Mouse (Mus musculus) intestine, postnatal 0 days (tissue): ENCODE results near the gene Hist1h2ai. TPM values are rescaled to one million over a fixed set of nuclear protein-coding genes. Genes with fewer than 3 reads are reported as not detected.
"Not testable (repeated sequence)": the region's sequence is repeated elsewhere in the genome, so short reads cannot be mapped to it uniquely, and the experiment has no call there.

Source experiments
- ATAC-seq: fragments of 200-750 bp; cut with Nextera tagmentation; 2 replicates; pipeline ENCODE4 v1.8.0; 2017; ENCODE audit warnings: mild to moderate bottlenecking, moderate TSS enrichment, moderate library complexity
- H3K27ac ChIP-seq: fragments of 300-500 bp; sonication (generic); 2 replicates; pipeline ENCODE4 v1.5.1; 2014; ENCODE audit warnings: mild to moderate bottlenecking, low read depth, low read length, moderate library complexity
- H3K27me3 ChIP-seq: fragments of 300-500 bp; sonication (generic); replicated peaks from 2 replicates; pipeline ENCODE4 v1.6.1; 2014; ENCODE audit warnings: low read length, mixed read lengths; ENCODE audit not compliant: control insufficient read depth, insufficient read depth
- H3K36me3 ChIP-seq: fragments of 300-500 bp; sonication (generic); 2 replicates; pipeline ENCODE4 v1.6.1; 2014; ENCODE audit warnings: mild to moderate bottlenecking, moderate library complexity; ENCODE audit not compliant: control insufficient read depth, insufficient read depth
- H3K4me1 ChIP-seq: fragments of 300-500 bp; sonication (generic); replicated peaks from 2 replicates; pipeline ENCODE4 v1.6.1; 2014; ENCODE audit warnings: antibody characterized with exemption, low read length, mixed read lengths; ENCODE audit not compliant: control insufficient read depth, insufficient read depth
- H3K4me2 ChIP-seq: fragments of 300-500 bp; sonication (generic); replicated peaks from 2 replicates; pipeline ENCODE4 v1.6.1; 2014; ENCODE audit warnings: low read depth, mild to moderate bottlenecking, moderate library complexity
- H3K4me3 ChIP-seq: fragments of 300-500 bp; sonication (generic); 2 replicates; pipeline ENCODE4 v1.5.1; 2014; ENCODE audit warnings: low read depth, low read length
- H3K9ac ChIP-seq: fragments of 300-500 bp; sonication (generic); 2 replicates; pipeline ENCODE4 v1.6.1; 2014; ENCODE audit warnings: mild to moderate bottlenecking, low read depth, low read length
- H3K9me3 ChIP-seq: fragments of 300-500 bp; sonication (generic); 2 replicates; pipeline ENCODE4 v1.6.1; 2016; ENCODE audit warnings: mixed run types; ENCODE audit not compliant: control insufficient read depth
- CTCF ChIP-seq: sonication (generic); IDR thresholded peaks from 2 replicates; pipeline ENCODE4 v1.5.1; 2016; ENCODE audit warnings: low read depth, mild to moderate bottlenecking, control low read depth, antibody characterized with exemption, moderate library complexity
- whole genome bisulfite sequencing: fragments of 180-500 bp; shearing (Covaris S2); extraction: QIAGEN DNeasy Blood & Tissue Kit; methylation state at CpG from one replicate; pipeline ENCODE4 v1.1.7; 2014; 5-methylcytosine and 5-hydroxymethylcytosine counted together
- polyA plus RNA-seq: library from polyadenylated mRNA; unstranded; fragments of >200 nt; fragmentation: Nextera tagmentation; extraction: Ambion mirVana; gene quantifications from 2 replicates; pipeline ENCODE4 v1.2.1, GENCODE M21; 2015

The Hist1h2ai gene
- polyA plus RNA-seq, 1 experiment from 2014 or later, result 6.1 TPM

- Histone ChIP-seq H3K4me2 (peak overlapping the region; percentile 76), H3K27ac (0 out of 2 replicates have a peak overlapping the region, but pooled peaks have one; percentile 28), H3K9me3 (no peaks in the 10 kb centered on the region), H3K36me3 (no peaks in the 10 kb centered on the region), H3K4me3 (peak overlapping the region; percentile 46), H3K27me3 (no peaks in the 10 kb centered on the region), H3K9ac (peak overlapping the region; percentile 23), H3K4me1 (no peaks in the 10 kb centered on the region)
- WGBS, result 3% methylated on average over 5 of the region's 5 CpGs
- no peak for TF ChIP-seq CTCF
- no peak for ATAC-seq
These were observed 33.4 kb downstream of the Hist1h2ai start for GRCm38 (mm10) chr13:21749387-21750158.

GRCm38 (mm10) chr13:21750159-21751017 lies 34.2 kb downstream of the Hist1h2ai start, which contains the start of gene Hist1h4k:
Hist1h4k (minus strand) TSS chr13:21750505.
- Histone ChIP-seq H3K27ac (0 out of 2 replicates have a peak within 1 kb of the TSS, but pooled peaks have one; percentile 28), H3K4me3 (peak within 1 kb of the TSS; percentile 46), H3K4me2 (peak within 1 kb of the TSS; percentile 76), H3K9ac (peak within 1 kb of the TSS; percentile 23)
- not testable (repeated sequence) for H3K4me1 ChIP-seq, H3K27me3 ChIP-seq, H3K9me3 ChIP-seq, H3K36me3 ChIP-seq
- WGBS, result under 1% methylated on average over 41 of the region's 56 CpGs
- peak; percentile 66 for ATAC-seq

GRCm38 (mm10) chr13:21751417-21751816 lies 35.2 kb downstream of the Hist1h2ai start:
- ATAC-seq, result no peak
- no peaks in the 10 kb centered on the region for H3K4me1 ChIP-seq
- no peak overlapping the region for H3K4me3 ChIP-seq
- no peak overlapping the region for H3K27ac ChIP-seq
- no peaks in the 10 kb centered on the region for H3K9me3 ChIP-seq
- no peak overlapping the region for H3K4me2 ChIP-seq
- H3K27me3 ChIP-seq, result no peaks in the 10 kb centered on the region
- no peak for TF ChIP-seq CTCF
- H3K9ac ChIP-seq, result no peak overlapping the region
- no peaks in the 10 kb centered on the region for H3K36me3 ChIP-seq

GRCm38 (mm10) chr13:21751827-21752226 lies 35.6 kb downstream of the Hist1h2ai start:
- Histone ChIP-seq H3K27ac (no peak overlapping the region), H3K4me3 (no peak overlapping the region), H3K4me1 (no peaks in the 10 kb centered on the region), H3K36me3 (no peaks in the 10 kb centered on the region), H3K9ac (no peak overlapping the region), H3K27me3 (no peaks in the 10 kb centered on the region), H3K4me2 (no peak overlapping the region), H3K9me3 (no peaks in the 10 kb centered on the region)
- TF ChIP-seq CTCF, result no peak
- ATAC-seq, result no peak
- WGBS, result 76% methylated on average over 3 of the region's 3 CpGs

- no peak overlapping the region for H3K27ac ChIP-seq
- H3K4me3 ChIP-seq, result no peak overlapping the region
- no peaks in the 10 kb centered on the region for H3K4me1 ChIP-seq
- no peaks in the 10 kb centered on the region for H3K27me3 ChIP-seq
- TF ChIP-seq CTCF, result no peak
- 41% methylated on average over 3 of the region's 3 CpGs for whole genome bisulfite sequencing
- H3K4me2 ChIP-seq, result no peak overlapping the region
- no peaks in the 10 kb centered on the region for H3K9me3 ChIP-seq
- ATAC-seq, result no peak
- no peak overlapping the region for H3K9ac ChIP-seq
- H3K36me3 ChIP-seq, result no peaks in the 10 kb centered on the region
These were observed 36.1 kb downstream of the Hist1h2ai start for GRCm38 (mm10) chr13:21752356-21752755.

GRCm38 (mm10) chr13:21753051-21753523 lies 36.9 kb downstream of the Hist1h2ai start:
- H3K27ac ChIP-seq, result peak overlapping the region; percentile 74
- ATAC-seq, result no peak
- no peaks in the 10 kb centered on the region for H3K36me3 ChIP-seq
- 2% methylated on average over 10 of the region's 10 CpGs for WGBS
- no peaks in the 10 kb centered on the region for H3K27me3 ChIP-seq
- H3K4me1 ChIP-seq, result no peaks in the 10 kb centered on the region
- H3K4me3 ChIP-seq, result peak overlapping the region; percentile 42
- H3K9me3 ChIP-seq, result no peaks in the 10 kb centered on the region
- H3K4me2 ChIP-seq, result peak overlapping the region; percentile 75
- no peak for TF ChIP-seq CTCF
- no peak overlapping the region for H3K9ac ChIP-seq
